Mouse (Mus musculus) midbrain, embryonic 11.5 days (tissue): ENCODE measurements around the gene Gm20425. TPM values are rescaled to one million over a fixed set of nuclear protein-coding genes. Genes with fewer than 3 reads are reported as not detected.
A peak's percentile ranks its signal among the peaks of the same experiment; 100 is the strongest.

Source experiments
- ATAC-seq: fragments of 200-750 bp; cut with Nextera tagmentation; 2 replicates; pipeline ENCODE4 v1.8.0; 2017; ENCODE audit warnings: moderate TSS enrichment, moderate library complexity; ENCODE audit not compliant: low FRiP score
- DNase-seq: peaks from one replicate; pipeline ENCODE4 v3.0.0; 2015; ENCODE audit warnings: low spot score; ENCODE audit errors: missing footprints
- H3K27ac ChIP-seq: fragments of 300-500 bp; sonication (generic); 2 replicates; pipeline ENCODE4 v1.5.1; 2014; ENCODE audit warnings: low read depth, low read length
- H3K27me3 ChIP-seq: fragments of 300-500 bp; sonication (generic); 2 replicates; pipeline ENCODE4 v1.6.1; 2014; ENCODE audit warnings: mild to moderate bottlenecking, low read length, moderate library complexity, mixed read lengths; ENCODE audit not compliant: control insufficient read depth, insufficient read depth
- H3K36me3 ChIP-seq: fragments of 300-500 bp; sonication (generic); 2 replicates; pipeline ENCODE4 v1.6.1; 2014; ENCODE audit warnings: mild to moderate bottlenecking, low read length, moderate library complexity, mixed read lengths; ENCODE audit not compliant: control insufficient read depth, insufficient read depth
- H3K4me1 ChIP-seq: fragments of 300-500 bp; sonication (generic); 2 replicates; pipeline ENCODE4 v1.6.1; 2014; ENCODE audit warnings: low read length; ENCODE audit not compliant: control insufficient read depth, insufficient read depth
- H3K4me2 ChIP-seq: fragments of 300-500 bp; sonication (generic); 2 replicates; pipeline ENCODE4 v1.6.1; 2014; ENCODE audit warnings: mild to moderate bottlenecking, moderate library complexity
- H3K4me3 ChIP-seq: fragments of 300-500 bp; sonication (generic); 2 replicates; pipeline ENCODE4 v1.5.1; 2014; ENCODE audit warnings: low read depth, low read length
- H3K9ac ChIP-seq: fragments of 300-500 bp; sonication (generic); 2 replicates; pipeline ENCODE4 v1.6.1; 2014; ENCODE audit warnings: low read length
- H3K9me3 ChIP-seq: fragments of 300-500 bp; sonication (generic); 2 replicates; pipeline ENCODE4 v1.6.1; 2016; ENCODE audit warnings: low read length; ENCODE audit not compliant: control insufficient read depth
- WGBS: fragments of 180-500 bp; shearing (Covaris S2); extraction: QIAGEN DNeasy Blood & Tissue Kit; methylation state at CpG from one replicate; pipeline ENCODE4 v1.1.7; 2014; 5-methylcytosine and 5-hydroxymethylcytosine counted together
- polyA plus RNA-seq: library from polyadenylated mRNA; unstranded; fragments of >200 nt; fragmentation: Nextera tagmentation; extraction: Ambion mirVana; gene quantifications from 2 replicates; pipeline ENCODE4 v1.2.1, GENCODE M21; 2014

Gene Gm20425
- 1.5 and 4.6 TPM in 2 replicates for polyA plus RNA-seq

GRCm38 (mm10) chr9:103230151-103230951 is at the start of gene Gm20425, which contains the start of gene Trf:
TSS of gene Gm20425 (minus strand) at chr9:103230307.
TSS of gene Trf (minus strand) at chr9:103230444.
- H3K9ac ChIP-seq = peak within 1 kb of the TSS; percentile 13; the same call in 1 of the 2 replicates
- 61% methylated on average over 29 of the region's 29 CpGs for WGBS
- 0 out of 2 replicates have a peak within 1 kb of the TSS, but pooled peaks have one; percentile 0 for H3K4me2 ChIP-seq
- H3K27me3 ChIP-seq = no peaks in the 10 kb centered on the region
- ATAC-seq (peak; percentile 50; the same call in 1 of the 2 replicates), DNase-seq (peak; percentile 86)
- H3K4me3 ChIP-seq = no peak within 1 kb of the TSS
- no peaks in the 10 kb centered on the region for H3K9me3 ChIP-seq
- H3K36me3 ChIP-seq = no peaks in the 10 kb centered on the region
- no peaks in the 10 kb centered on the region; the same call in 1 of the 2 replicates for H3K4me1 ChIP-seq
- H3K27ac ChIP-seq = no peak within 1 kb of the TSS

- Histone ChIP-seq H3K27ac (no peak overlapping the region), H3K9ac (no peak overlapping the region), H3K4me3 (no peak overlapping the region), H3K27me3 (no peaks in the 10 kb centered on the region), H3K4me1 (no peaks in the 10 kb centered on the region), H3K4me2 (no peak overlapping the region), H3K9me3 (no peaks in the 10 kb centered on the region), H3K36me3 (no peaks in the 10 kb centered on the region)
- WGBS = 87% methylated on average over 6 of the region's 6 CpGs
- no peak for DNase-seq
- no peak for ATAC-seq
These were observed 46.8 kb upstream of the Gm20425 start for GRCm38 (mm10) chr9:103276876-103277275.

- WGBS = 76% methylated on average over 1 of the region's 1 CpGs
- no peak overlapping the region for H3K4me3 ChIP-seq
- H3K27ac ChIP-seq = no peak overlapping the region
- no peak for DNase-seq
- H3K9ac ChIP-seq = no peak overlapping the region
- H3K9me3 ChIP-seq = no peaks in the 10 kb centered on the region
- no peaks in the 10 kb centered on the region for H3K4me1 ChIP-seq
- no peaks in the 10 kb centered on the region for H3K27me3 ChIP-seq
- no peak for ATAC-seq
- no peak overlapping the region for H3K4me2 ChIP-seq
- H3K36me3 ChIP-seq = no peaks in the 10 kb centered on the region
These were observed 45.6 kb upstream of the Gm20425 start for GRCm38 (mm10) chr9:103275676-103276075.

GRCm38 (mm10) chr9:103274819-103275218 is 44.7 kb upstream of the Gm20425 start:
- Histone ChIP-seq H3K27ac (no peak overlapping the region), H3K27me3 (no peaks in the 10 kb centered on the region), H3K4me1 (no peaks in the 10 kb centered on the region), H3K36me3 (no peaks in the 10 kb centered on the region), H3K4me2 (no peak overlapping the region), H3K4me3 (no peak overlapping the region), H3K9ac (no peak overlapping the region), H3K9me3 (no peaks in the 10 kb centered on the region)
- 90% methylated on average over 8 of the region's 8 CpGs for WGBS
- no peak for DNase-seq
- ATAC-seq = no peak

GRCm38 (mm10) chr9:103271104-103271503 is 41.0 kb upstream of the Gm20425 start:
- Histone ChIP-seq H3K36me3 (no peaks in the 10 kb centered on the region), H3K27ac (no peak overlapping the region), H3K27me3 (no peaks in the 10 kb centered on the region), H3K4me2 (no peak overlapping the region), H3K4me3 (no peak overlapping the region), H3K9me3 (no peaks in the 10 kb centered on the region), H3K4me1 (no peaks in the 10 kb centered on the region), H3K9ac (no peak overlapping the region)
- ATAC-seq (no peak), DNase-seq (no peak)
- 44% methylated on average over 4 of the region's 4 CpGs for WGBS

- Histone ChIP-seq H3K36me3 (no peaks in the 10 kb centered on the region), H3K4me2 (no peak overlapping the region), H3K9ac (no peak overlapping the region), H3K4me3 (no peak overlapping the region), H3K4me1 (no peaks in the 10 kb centered on the region), H3K9me3 (no peaks in the 10 kb centered on the region), H3K27ac (no peak overlapping the region), H3K27me3 (no peaks in the 10 kb centered on the region)
- DNase-seq = no peak
- ATAC-seq = no peak
- 91% methylated on average over 4 of the region's 4 CpGs for WGBS
These were observed 35.7 kb upstream of the Gm20425 start for GRCm38 (mm10) chr9:103265778-103266177.

- H3K9me3 ChIP-seq = no peaks in the 10 kb centered on the region
- no peak overlapping the region for H3K27ac ChIP-seq
- no peak for DNase-seq
- H3K4me2 ChIP-seq = no peak overlapping the region
- H3K27me3 ChIP-seq = no peaks in the 10 kb centered on the region
- no peak for ATAC-seq
- no peaks in the 10 kb centered on the region for H3K36me3 ChIP-seq
- no peak overlapping the region for H3K4me3 ChIP-seq
- H3K9ac ChIP-seq = no peak overlapping the region
- 84% methylated on average over 5 of the region's 5 CpGs for WGBS
- no peaks in the 10 kb centered on the region for H3K4me1 ChIP-seq
These were observed 22.8 kb upstream of the Gm20425 start for GRCm38 (mm10) chr9:103252906-103253305.

- Histone ChIP-seq H3K9me3 (no peaks in the 10 kb centered on the region), H3K27ac (no peak overlapping the region), H3K4me2 (no peak overlapping the region), H3K4me3 (no peak overlapping the region), H3K9ac (no peak overlapping the region), H3K4me1 (no peaks in the 10 kb centered on the region), H3K36me3 (no peaks in the 10 kb centered on the region), H3K27me3 (no peaks in the 10 kb centered on the region)
- 69% methylated on average over 4 of the region's 4 CpGs for WGBS
- DNase-seq (no peak), ATAC-seq (no peak)
These were observed 18.5 kb upstream of the Gm20425 start for GRCm38 (mm10) chr9:103248618-103249017.

GRCm38 (mm10) chr9:103246526-103247168 is 16.5 kb upstream of the Gm20425 start:
- no peaks in the 10 kb centered on the region for H3K9me3 ChIP-seq
- H3K27me3 ChIP-seq = no peaks in the 10 kb centered on the region
- H3K36me3 ChIP-seq = no peaks in the 10 kb centered on the region
- DNase-seq = no peak
- H3K27ac ChIP-seq = no peak overlapping the region
- 86% methylated on average over 8 of the region's 8 CpGs for WGBS
- no peak for ATAC-seq
- no peak overlapping the region for H3K9ac ChIP-seq
- no peak overlapping the region for H3K4me3 ChIP-seq
- no peaks in the 10 kb centered on the region for H3K4me1 ChIP-seq
- H3K4me2 ChIP-seq = no peak overlapping the region
